Mouse (Mus musculus) bone marrow, adult 2 months (tissue): Measurements from ENCODE around the gene Ehd1. TPM values are rescaled to one million over a fixed set of nuclear protein-coding genes. Genes with fewer than 3 reads are reported as not detected.

Experiments used
- H3K27ac ChIP-seq: fragments of 200-500 bp; 2 replicates; pipeline ENCODE4 v1.5.1; 2012; ENCODE audit warnings: low read depth, mild to moderate bottlenecking, control low read depth, inconsistent platforms, low read length; ENCODE audit not compliant: control insufficient read depth, poor library complexity, insufficient read depth
- H3K4me1 ChIP-seq: fragments of 200-500 bp; 2 replicates; pipeline ENCODE4 v1.6.1; 2011; ENCODE audit warnings: low read length; ENCODE audit not compliant: control insufficient read depth, insufficient read depth
- H3K4me3 ChIP-seq: fragments of 200-500 bp; replicated peaks from 2 replicates; pipeline ENCODE3; 2011; ENCODE audit warnings: mild to moderate bottlenecking, low read depth, low read length, control low read depth; ENCODE audit not compliant: control insufficient read depth
- CTCF ChIP-seq: fragments of 200-500 bp; IDR thresholded peaks from 2 replicates; pipeline ENCODE4 v1.5.1; 2011; ENCODE audit warnings: low read length, control low read depth; ENCODE audit not compliant: control insufficient read depth, insufficient read depth
- POLR2A ChIP-seq: fragments of 200-500 bp; IDR thresholded peaks from 2 replicates; pipeline ENCODE4 v1.6.1; 2011; ENCODE audit warnings: low read depth, mild to moderate bottlenecking, control low read depth, low read length, borderline replicate concordance; ENCODE audit not compliant: control insufficient read depth
- WGBS: fragments of 180-500 bp; shearing (Covaris S2); methylation state at CpG from one replicate; pipeline ENCODE4 v1.1.7; 2018; 5-methylcytosine and 5-hydroxymethylcytosine counted together
- polyA plus RNA-seq: library from polyadenylated mRNA; stranded (reverse); fragments of >200 nt; gene quantifications from 2 replicates; pipeline ENCODE4 v1.2.4, GENCODE M21; 2011; ENCODE audit warnings: low replicate concordance; ENCODE audit not compliant: missing spikeins, insufficient read depth, insufficient read length

Gene Ehd1
- polyA plus RNA-seq, 1 experiment, result 63.1 TPM

- Histone ChIP-seq H3K27ac (peak overlapping the region; percentile 93), H3K4me1 (peaks cover 10% of the 10 kb centered on the region)
- TF ChIP-seq CTCF (no peak), POLR2A (no peak)
Observed at GRCm38 (mm10) chr19:6277661-6278438, 1.3 kb downstream of the Ehd1 start.

GRCm38 (mm10) chr19:6278439-6279073 lies 2.0 kb downstream of the Ehd1 start:
- H3K4me1 ChIP-seq, result peaks cover 10% of the 10 kb centered on the region
- H3K4me3 ChIP-seq, result peak overlapping the region; percentile 100
- TF ChIP-seq POLR2A (no peak), CTCF (no peak)
- H3K27ac ChIP-seq, result peak overlapping the region; percentile 93
- 26% methylated on average over 6 of the region's 6 CpGs for WGBS

More at GRCm38 (mm10) chr19:6277661-6278438, 1.3 kb downstream of the Ehd1 start:
- 13% methylated on average over 10 of the region's 10 CpGs for WGBS
- peak overlapping the region; percentile 100 for H3K4me3 ChIP-seq

GRCm38 (mm10) chr19:6279481-6280144 lies 3.1 kb downstream of the Ehd1 start:
- peak overlapping the region; percentile 9 for H3K4me3 ChIP-seq
- 81% methylated on average over 6 of the region's 6 CpGs for WGBS
- H3K4me1 ChIP-seq, result peaks cover 8% of the 10 kb centered on the region
- H3K27ac ChIP-seq, result peak overlapping the region; percentile 33; the same call in 1 of the 2 replicates
- TF ChIP-seq CTCF (no peak), POLR2A (no peak)

GRCm38 (mm10) chr19:6280554-6280953 lies 4.0 kb downstream of the Ehd1 start:
- 92% methylated on average over 7 of the region's 7 CpGs for WGBS
- TF ChIP-seq POLR2A (no peak), CTCF (no peak)
- Histone ChIP-seq H3K4me3 (no peak overlapping the region), H3K4me1 (peaks cover 5% of the 10 kb centered on the region), H3K27ac (no peak overlapping the region)

GRCm38 (mm10) chr19:6281122-6282020 lies 4.8 kb downstream of the Ehd1 start:
- WGBS, result 80% methylated on average over 14 of the region's 14 CpGs
- TF ChIP-seq CTCF (no peak), POLR2A (no peak)
- H3K27ac ChIP-seq, result no peak overlapping the region
- H3K4me3 ChIP-seq, result no peak overlapping the region
- H3K4me1 ChIP-seq, result peaks cover 4% of the 10 kb centered on the region

GRCm38 (mm10) chr19:6283001-6283400 lies 6.5 kb downstream of the Ehd1 start:
- H3K4me1 ChIP-seq, result peaks cover 4% of the 10 kb centered on the region
- WGBS, result 64% methylated on average over 5 of the region's 5 CpGs

GRCm38 (mm10) chr19:6284502-6284901 lies 8.0 kb downstream of the Ehd1 start:
- no peak overlapping the region for H3K4me3 ChIP-seq
- peak overlapping the region; percentile 70 for H3K27ac ChIP-seq
- WGBS, result 63% methylated on average over 12 of the region's 12 CpGs
- no peak for TF ChIP-seq CTCF
- TF ChIP-seq POLR2A, result peak; percentile 38; the same call in 1 of the 2 replicates
- H3K4me1 ChIP-seq, result peaks cover 1% of the 10 kb centered on the region

More at GRCm38 (mm10) chr19:6283001-6283400, 6.5 kb downstream of the Ehd1 start:
- H3K27ac ChIP-seq, result no peak overlapping the region
- no peak overlapping the region for H3K4me3 ChIP-seq
- TF ChIP-seq CTCF, result no peak
- no peak for TF ChIP-seq POLR2A
